Mouse (Mus musculus) brain, embryonic 14.5 days (tissue): ENCODE data around the gene Gale.

Source experiments
- CTCF ChIP-seq: fragments of 200-500 bp; IDR thresholded peaks from 2 replicates; pipeline ENCODE4 v1.5.1; 2012; ENCODE audit warnings: inconsistent platforms, mild to moderate bottlenecking, moderate library complexity, borderline replicate concordance; ENCODE audit not compliant: insufficient read depth, insufficient read length; ENCODE audit errors: extremely low read depth
- POLR2A ChIP-seq: fragments of 200-500 bp; IDR thresholded peaks from 2 replicates; pipeline ENCODE4 v1.6.1; 2012; ENCODE audit warnings: mild to moderate bottlenecking, inconsistent platforms, borderline replicate concordance; ENCODE audit not compliant: poor library complexity, insufficient read depth, insufficient read length, severe bottlenecking; ENCODE audit errors: extremely low read depth

DNA sequence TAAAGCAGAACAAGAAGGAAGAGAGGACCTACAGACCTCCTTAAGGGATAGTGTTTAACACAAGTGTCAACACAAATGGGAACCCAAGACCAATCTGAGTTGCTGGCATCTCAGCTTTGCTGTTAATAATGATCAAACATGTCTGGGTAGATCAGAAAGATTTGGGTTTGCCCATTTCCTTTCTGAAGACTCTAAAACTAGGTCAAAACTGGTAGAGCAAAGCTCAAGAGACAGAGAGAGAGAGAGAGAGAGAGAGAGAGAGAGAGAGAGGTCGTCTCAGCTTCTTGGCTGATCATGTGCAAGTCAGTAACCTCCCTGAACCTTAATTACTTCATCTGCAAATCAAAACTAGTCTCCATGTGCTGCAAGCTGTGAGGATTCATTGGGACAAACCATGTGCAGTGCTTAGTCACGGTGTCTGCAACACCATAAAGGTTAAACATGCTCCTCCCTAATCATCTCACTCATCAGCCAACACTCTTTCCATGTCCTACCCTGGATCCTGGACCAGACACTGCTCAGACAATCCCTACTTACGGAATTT, 52.6 kb downstream of the Gale start:
- no peak for TF ChIP-seq POLR2A
- TF ChIP-seq CTCF, result no peak
